Mouse (Mus musculus) intestine, postnatal 0 days (tissue): ENCODE results near the gene Ttc30a1. TPM values are rescaled to one million over a fixed set of nuclear protein-coding genes. Genes with fewer than 3 reads are reported as not detected.

Source experiments
- ATAC-seq: fragments of 200-750 bp; cut with Nextera tagmentation; 2 replicates; pipeline ENCODE4 v1.8.0; 2017; ENCODE audit warnings: mild to moderate bottlenecking, moderate TSS enrichment, moderate library complexity
- H3K27ac ChIP-seq: fragments of 300-500 bp; sonication (generic); 2 replicates; pipeline ENCODE4 v1.5.1; 2014; ENCODE audit warnings: mild to moderate bottlenecking, low read depth, low read length, moderate library complexity
- H3K27me3 ChIP-seq: fragments of 300-500 bp; sonication (generic); replicated peaks from 2 replicates; pipeline ENCODE4 v1.6.1; 2014; ENCODE audit warnings: low read length, mixed read lengths; ENCODE audit not compliant: control insufficient read depth, insufficient read depth
- H3K36me3 ChIP-seq: fragments of 300-500 bp; sonication (generic); 2 replicates; pipeline ENCODE4 v1.6.1; 2014; ENCODE audit warnings: mild to moderate bottlenecking, moderate library complexity; ENCODE audit not compliant: control insufficient read depth, insufficient read depth
- H3K4me1 ChIP-seq: fragments of 300-500 bp; sonication (generic); replicated peaks from 2 replicates; pipeline ENCODE4 v1.6.1; 2014; ENCODE audit warnings: antibody characterized with exemption, low read length, mixed read lengths; ENCODE audit not compliant: control insufficient read depth, insufficient read depth
- H3K4me2 ChIP-seq: fragments of 300-500 bp; sonication (generic); replicated peaks from 2 replicates; pipeline ENCODE4 v1.6.1; 2014; ENCODE audit warnings: low read depth, mild to moderate bottlenecking, moderate library complexity
- H3K4me3 ChIP-seq: fragments of 300-500 bp; sonication (generic); 2 replicates; pipeline ENCODE4 v1.5.1; 2014; ENCODE audit warnings: low read depth, low read length
- H3K9ac ChIP-seq: fragments of 300-500 bp; sonication (generic); 2 replicates; pipeline ENCODE4 v1.6.1; 2014; ENCODE audit warnings: mild to moderate bottlenecking, low read depth, low read length
- H3K9me3 ChIP-seq: fragments of 300-500 bp; sonication (generic); 2 replicates; pipeline ENCODE4 v1.6.1; 2016; ENCODE audit warnings: mixed run types; ENCODE audit not compliant: control insufficient read depth
- CTCF ChIP-seq: sonication (generic); IDR thresholded peaks from 2 replicates; pipeline ENCODE4 v1.5.1; 2016; ENCODE audit warnings: low read depth, mild to moderate bottlenecking, control low read depth, antibody characterized with exemption, moderate library complexity
- WGBS: fragments of 180-500 bp; shearing (Covaris S2); extraction: QIAGEN DNeasy Blood & Tissue Kit; methylation state at CpG from one replicate; pipeline ENCODE4 v1.1.7; 2014; 5-methylcytosine and 5-hydroxymethylcytosine counted together
- polyA plus RNA-seq: library from polyadenylated mRNA; unstranded; fragments of >200 nt; fragmentation: Nextera tagmentation; extraction: Ambion mirVana; gene quantifications from 2 replicates; pipeline ENCODE4 v1.2.1, GENCODE M21; 2015

Ttc30a1 gene
- polyA plus RNA-seq, 1 experiment from 2014 or later: 2.4 TPM

- TF ChIP-seq CTCF: no peak
- no peak for ATAC-seq
- 71% methylated on average over 9 of the region's 9 CpGs for WGBS
- no peak overlapping the region for H3K27ac ChIP-seq
- no peaks in the 10 kb centered on the region for H3K4me1 ChIP-seq
- H3K36me3 ChIP-seq: no peaks in the 10 kb centered on the region
- no peaks in the 10 kb centered on the region for H3K9me3 ChIP-seq
- H3K4me2 ChIP-seq: no peak overlapping the region
- H3K9ac ChIP-seq: no peak overlapping the region
- no peaks in the 10 kb centered on the region for H3K27me3 ChIP-seq
- no peak overlapping the region for H3K4me3 ChIP-seq
Measured at GRCm38 (mm10) chr2:75974131-75974530, 7.6 kb downstream of the Ttc30a1 start.

GRCm38 (mm10) chr2:75964972-75965371 is 16.8 kb downstream of the Ttc30a1 start:
- peak overlapping the region; percentile 13; the same call in 1 of the 2 replicates for H3K4me3 ChIP-seq
- H3K27ac ChIP-seq: no peak overlapping the region
- no peaks in the 10 kb centered on the region for H3K9me3 ChIP-seq
- no peaks in the 10 kb centered on the region for H3K4me1 ChIP-seq
- peak overlapping the region; percentile 60 for H3K4me2 ChIP-seq
- 20% methylated on average over 5 of the region's 5 CpGs for WGBS
- H3K27me3 ChIP-seq: no peaks in the 10 kb centered on the region
- peak; percentile 77 for TF ChIP-seq CTCF
- H3K36me3 ChIP-seq: no peaks in the 10 kb centered on the region
- no peak overlapping the region for H3K9ac ChIP-seq
- ATAC-seq: no peak

GRCm38 (mm10) chr2:75964512-75964911 is 17.3 kb downstream of the Ttc30a1 start:
- peak; percentile 75 for TF ChIP-seq CTCF
- H3K9me3 ChIP-seq: no peaks in the 10 kb centered on the region
- no peaks in the 10 kb centered on the region for H3K36me3 ChIP-seq
- peak; percentile 39; the same call in 1 of the 2 replicates for ATAC-seq
- H3K4me3 ChIP-seq: peak overlapping the region; percentile 13; the same call in 1 of the 2 replicates
- H3K27me3 ChIP-seq: no peaks in the 10 kb centered on the region
- H3K4me1 ChIP-seq: no peaks in the 10 kb centered on the region
- no peak overlapping the region for H3K9ac ChIP-seq
- WGBS: 15% methylated on average over 14 of the region's 14 CpGs
- peak overlapping the region; percentile 60 for H3K4me2 ChIP-seq
- no peak overlapping the region for H3K27ac ChIP-seq

GRCm38 (mm10) chr2:75964051-75964450 is 17.7 kb downstream of the Ttc30a1 start:
- WGBS: 67% methylated on average over 5 of the region's 5 CpGs

GRCm38 (mm10) chr2:75963211-75963840 is 18.4 kb downstream of the Ttc30a1 start:
- Histone ChIP-seq H3K27me3 (no peaks in the 10 kb centered on the region), H3K36me3 (no peaks in the 10 kb centered on the region), H3K4me2 (no peak overlapping the region), H3K27ac (no peak overlapping the region), H3K4me3 (no peak overlapping the region), H3K9me3 (no peaks in the 10 kb centered on the region), H3K4me1 (no peaks in the 10 kb centered on the region), H3K9ac (no peak overlapping the region)
- no peak for ATAC-seq
- no peak for TF ChIP-seq CTCF
- WGBS: 81% methylated on average over 10 of the region's 10 CpGs

More at GRCm38 (mm10) chr2:75964051-75964450, 17.7 kb downstream of the Ttc30a1 start:
- Histone ChIP-seq H3K4me2 (peak overlapping the region; percentile 60; the same call in 1 of the 2 replicates), H3K4me3 (no peak overlapping the region), H3K36me3 (no peaks in the 10 kb centered on the region), H3K9ac (no peak overlapping the region), H3K27me3 (no peaks in the 10 kb centered on the region), H3K9me3 (no peaks in the 10 kb centered on the region), H3K27ac (no peak overlapping the region), H3K4me1 (no peaks in the 10 kb centered on the region)
- no peak for TF ChIP-seq CTCF
- no peak for ATAC-seq

- Histone ChIP-seq H3K27me3 (no peaks in the 10 kb centered on the region), H3K4me2 (peak overlapping the region; percentile 31), H3K4me1 (no peaks in the 10 kb centered on the region), H3K9ac (no peak overlapping the region), H3K27ac (peak overlapping the region; percentile 50; the same call in 1 of the 2 replicates), H3K9me3 (no peaks in the 10 kb centered on the region), H3K4me3 (no peak overlapping the region), H3K36me3 (no peaks in the 10 kb centered on the region)
- ATAC-seq: peak; percentile 66
- peak; percentile 22; the same call in 1 of the 2 replicates for TF ChIP-seq CTCF
- WGBS: 61% methylated on average over 15 of the region's 15 CpGs
Measured at GRCm38 (mm10) chr2:75960366-75961330, 21.1 kb downstream of the Ttc30a1 start.
